Mouse (Mus musculus): ENCODE measurements around the gene Vmn1r8.
"Not testable (repeated sequence)": the region's sequence is repeated elsewhere in the genome, so short reads cannot be mapped to it uniquely, and the experiment has no call there.

The Vmn1r8 gene

DNA sequence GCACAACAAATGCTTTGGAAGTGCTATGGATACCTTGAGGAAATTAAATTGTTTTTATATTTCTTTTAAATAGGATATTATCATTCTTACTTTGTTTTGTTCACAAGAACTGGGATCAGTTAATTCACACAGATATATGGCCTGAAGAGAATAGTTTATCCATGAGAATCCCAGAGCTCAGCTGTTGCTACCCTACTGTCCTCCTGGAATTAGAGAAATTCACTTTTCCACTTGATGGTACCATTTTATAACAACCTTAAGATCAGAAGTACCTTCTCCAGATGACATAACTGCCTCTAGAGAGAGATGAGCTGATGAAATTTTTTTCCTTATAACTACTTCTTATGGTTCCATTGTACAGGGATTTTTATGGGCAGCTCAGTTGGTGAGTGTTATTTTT lies at the start of gene Vmn1r8:
Gene Vmn1r8, plus strand, starts transcription at position 301 of the 400 bp plus-strand sequence.
- no peak for DNase-seq

DNA sequence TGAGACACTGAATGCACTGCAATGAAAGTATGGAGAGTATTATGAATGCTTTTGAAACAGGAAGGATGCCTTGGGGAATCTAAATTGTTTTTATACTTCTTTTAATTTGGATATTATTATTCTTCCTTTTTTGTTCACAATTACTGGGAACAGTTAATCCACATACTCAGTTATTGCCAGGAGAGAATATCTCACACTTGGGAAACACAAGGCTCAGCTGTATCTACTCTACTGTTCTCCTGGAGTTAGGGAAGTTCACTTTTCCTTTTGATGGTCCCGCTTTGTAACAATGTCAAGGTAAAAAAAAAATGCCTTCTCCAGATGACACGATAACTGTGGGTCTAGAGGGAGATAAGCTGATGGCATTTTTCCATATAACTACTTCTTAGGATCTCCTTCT lies 35.1 kb upstream of the Vmn1r8 start, which contains the start of gene Vmn1r6:
Gene Vmn1r6, plus strand, starts transcription at position 301 of the 400 bp plus-strand sequence.
- DNase-seq: no peak

DNA sequence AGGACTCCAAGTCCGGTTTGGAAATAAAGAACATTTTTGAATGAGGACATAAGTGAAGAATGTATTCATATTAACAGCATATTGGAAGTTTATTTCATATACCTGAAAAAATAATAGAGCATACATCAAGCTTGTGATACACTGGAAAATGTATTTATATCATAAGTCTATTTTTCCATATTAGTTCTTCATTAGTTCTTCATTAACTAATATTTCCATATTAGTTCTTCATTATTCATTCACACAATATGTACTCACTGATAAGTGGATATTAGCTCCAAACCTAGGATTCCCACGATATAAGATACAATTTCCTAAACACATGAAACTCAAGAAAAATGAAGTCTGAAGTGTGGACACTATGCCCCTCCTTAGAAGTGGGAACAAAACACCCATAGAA lies 6.9 kb upstream of the Vmn1r8 start, which contains the start of gene Vmn1r7:
Gene Vmn1r7, minus strand, starts transcription at position 101 of the 400 bp plus-strand sequence.
- DNase-seq: not testable (repeated sequence)

DNA sequence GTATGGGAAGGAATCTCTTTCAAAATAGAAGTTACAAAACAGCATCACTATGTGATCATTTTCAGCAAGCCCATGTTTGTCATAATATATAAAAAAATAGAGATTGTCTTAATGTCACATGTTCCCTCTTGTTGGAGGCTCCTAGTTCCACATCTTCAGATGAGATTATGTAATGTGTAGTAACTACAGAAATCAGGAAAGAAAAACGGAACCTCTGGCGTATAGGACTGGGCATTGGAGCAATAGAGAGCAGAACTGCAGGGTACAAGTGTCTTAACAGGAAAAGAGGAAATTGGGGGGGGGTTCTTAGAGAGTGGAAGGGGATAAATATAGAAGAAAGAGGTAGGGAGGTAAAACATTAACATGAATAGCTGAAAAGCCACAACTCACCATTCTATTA lies 2.6 kb downstream of the Vmn1r8 start:
- no peak for DNase-seq

DNA sequence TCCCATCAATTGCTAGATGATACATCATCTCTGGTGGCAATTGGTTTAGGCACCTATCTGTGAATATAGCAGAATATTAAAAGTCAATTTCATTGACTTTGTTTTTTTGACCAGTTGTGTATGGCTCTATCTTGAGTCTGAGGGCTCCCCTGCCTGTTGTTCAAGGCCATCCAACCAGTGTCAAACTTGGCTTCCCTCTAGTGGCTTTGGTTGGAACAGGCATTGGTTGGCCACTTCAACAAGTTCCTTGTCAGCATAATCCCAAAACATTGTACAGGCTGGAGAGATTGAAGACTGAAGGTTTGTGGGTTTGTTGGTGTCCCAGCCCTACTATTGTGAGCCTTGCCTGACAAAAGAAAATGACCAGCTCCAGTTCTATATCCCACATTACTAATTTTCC lies 31.6 kb downstream of the Vmn1r8 start:
- no peak for DNase-seq

DNA sequence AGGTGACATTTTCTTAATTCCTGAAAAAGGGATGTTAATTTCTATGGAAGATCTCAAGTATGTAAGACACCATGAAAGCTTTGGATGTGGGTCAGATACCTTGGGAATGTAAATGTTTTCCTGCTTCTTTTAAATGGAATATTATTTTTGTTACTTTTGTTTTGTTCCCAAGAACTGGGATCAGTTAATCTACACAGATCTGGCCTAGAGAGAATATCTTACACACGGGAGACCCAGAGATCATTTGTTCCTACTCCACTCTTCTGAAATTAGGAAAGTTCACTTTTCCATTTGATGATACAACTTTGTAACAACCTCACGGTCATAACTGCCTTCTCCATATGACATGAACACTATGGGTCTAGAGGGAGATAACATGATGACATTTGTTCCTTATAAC lies 34.4 kb downstream of the Vmn1r8 start, which contains the start of gene Vmn1r9:
Gene Vmn1r9, plus strand, starts transcription at position 301 of the 400 bp plus-strand sequence.
- DNase-seq: no peak

Data from thymus, adult 18-20 months (tissue).